Mouse (Mus musculus) erythroblast, embryonic 14.5 days (primary cell): ENCODE results near the gene Lnx1.

Experiments used
- GATA1 ChIP-seq: IDR thresholded peaks from 2 replicates; pipeline ENCODE4 v1.6.1; 2012; ENCODE audit warnings: low read length, inconsistent platforms, mixed read lengths
- TAL1 ChIP-seq: IDR thresholded peaks from 3 replicates; pipeline ENCODE4 v1.6.1; 2012; ENCODE audit warnings: low read length, inconsistent platforms, mixed read lengths

DNA sequence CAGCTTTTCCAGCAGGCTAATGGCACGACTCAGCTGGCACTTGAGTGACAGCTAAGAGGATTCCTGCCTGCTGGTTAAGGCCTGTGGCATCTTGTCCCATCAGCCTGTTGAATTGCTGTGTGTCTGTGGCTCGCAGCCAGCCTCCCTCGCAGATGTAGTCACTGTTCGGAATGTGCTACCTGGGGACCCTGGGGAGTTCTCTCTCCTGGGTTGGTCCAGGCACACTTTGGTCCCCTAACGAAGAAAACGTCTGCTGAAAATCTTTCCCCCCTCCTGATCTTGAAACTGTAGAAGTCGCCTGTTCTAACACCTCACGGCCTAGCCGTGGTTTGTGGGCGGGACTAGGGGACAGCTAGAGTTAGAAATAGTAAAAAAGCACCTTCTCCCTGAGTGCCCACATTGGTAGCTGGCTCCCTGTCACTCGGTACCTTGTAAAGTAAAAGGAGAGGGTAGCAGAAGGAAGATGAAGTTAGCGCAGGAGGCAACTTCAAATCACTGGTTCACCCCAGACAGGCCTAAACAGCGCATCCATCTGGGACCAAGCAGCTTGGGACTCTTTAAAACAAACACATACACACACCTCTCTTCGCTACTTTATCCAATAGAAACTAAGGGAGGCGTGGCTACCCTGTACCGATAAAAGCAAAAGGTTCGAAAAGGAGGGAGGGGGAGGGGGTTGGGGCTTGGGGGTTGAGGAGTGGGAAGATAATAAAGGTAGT is 1.2 kb upstream of the Lnx1 start:
- TF ChIP-seq TAL1 (no peak), GATA1 (no peak)
